Mouse (Mus musculus) kidney, postnatal 4 days (tissue): ENCODE data around the gene Vmn1r239-ps.
"Not testable (repeated sequence)": the region's sequence is repeated elsewhere in the genome, so short reads cannot be mapped to it uniquely, and the experiment has no call there.

Experiments
- DNase-seq, 2 experiments: peaks; one replicate each; pipeline ENCODE4 v3.0.0; 2021; ENCODE audit warnings: mixed read lengths in 2 of 2

Vmn1r239-ps gene

DNA sequence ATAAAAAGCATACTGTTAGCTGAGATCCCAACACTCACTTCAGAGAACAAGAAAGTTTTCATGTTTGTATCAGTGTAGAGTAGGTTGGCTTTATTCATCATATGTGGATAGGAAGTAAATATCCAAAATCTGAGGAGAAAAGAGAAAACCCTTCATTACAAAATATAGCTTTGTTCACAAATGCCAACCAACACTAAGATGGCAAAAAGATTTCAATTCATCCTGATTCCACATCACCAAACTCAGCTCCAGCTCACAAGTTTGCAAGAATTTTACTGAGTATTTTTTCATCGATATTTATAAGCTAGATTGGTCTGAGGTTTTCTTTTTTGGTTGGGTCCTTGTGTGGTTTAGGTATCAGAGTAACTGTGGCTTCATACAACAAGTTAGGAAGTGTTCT, at the start of gene Vmn1r239-ps:
TSS of gene Vmn1r239-ps (minus strand) at position 101 of the 400 bp plus-strand sequence.
- not testable (repeated sequence) for DNase-seq

DNA sequence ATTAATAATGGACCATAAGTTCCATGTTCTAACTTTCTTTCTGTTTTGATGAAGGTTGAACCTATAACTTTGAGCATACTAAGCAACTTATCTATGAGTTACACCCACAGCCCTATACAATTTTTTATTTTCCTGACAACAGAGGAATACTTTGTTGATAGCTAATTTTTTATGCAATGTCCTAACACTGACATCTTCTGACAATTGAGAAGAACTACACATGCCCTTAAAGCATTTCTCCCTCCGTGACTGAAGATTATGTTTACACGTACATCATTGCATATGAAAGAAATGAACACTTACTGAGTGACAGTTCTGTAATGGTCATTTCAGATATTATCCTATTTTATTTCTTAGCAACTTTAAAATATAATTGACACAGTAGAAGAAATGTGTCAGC, 36.0 kb upstream of the Vmn1r239-ps start:
- DNase-seq: no peak

DNA sequence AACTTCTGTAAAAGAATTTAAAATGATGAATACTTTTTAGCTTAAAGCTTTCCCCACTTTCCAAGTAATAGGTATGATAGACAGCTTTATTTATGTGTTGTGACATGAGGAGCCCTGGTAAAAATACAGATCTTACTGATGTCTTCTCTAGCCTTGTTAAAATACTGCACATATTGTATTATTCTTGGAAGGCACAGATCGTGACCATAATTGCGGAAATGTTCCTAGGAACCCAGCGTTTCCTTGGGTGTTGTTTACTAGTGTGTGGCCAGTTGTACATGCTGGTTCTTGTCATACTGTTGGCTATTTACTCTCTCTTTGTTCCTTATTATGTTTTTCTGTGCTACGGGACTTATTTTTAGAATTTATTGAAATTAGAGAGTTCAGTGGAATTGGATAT, 10.1 kb downstream of the Vmn1r239-ps start:
- DNase-seq: peak in 1 of 2 experiments; percentile 1

DNA sequence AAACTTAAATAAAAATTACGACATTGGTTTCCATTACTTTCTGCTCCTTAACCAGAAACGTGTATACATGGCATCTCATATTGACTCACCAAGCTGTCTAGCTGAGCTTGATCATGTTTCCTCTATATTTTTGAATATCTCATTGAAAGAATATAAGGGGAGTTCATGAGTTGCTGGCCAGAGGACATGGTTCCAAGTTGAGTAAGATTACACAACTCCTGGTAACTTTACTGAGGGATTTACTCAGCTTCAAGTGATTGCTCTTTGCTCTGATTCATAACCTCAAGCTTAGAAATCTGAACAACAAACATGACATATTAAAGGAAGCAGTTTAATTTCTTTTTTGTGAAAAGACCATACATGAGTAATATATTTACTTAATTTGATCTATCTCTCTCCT, 18.1 kb downstream of the Vmn1r239-ps start:
- no peak for DNase-seq

DNA sequence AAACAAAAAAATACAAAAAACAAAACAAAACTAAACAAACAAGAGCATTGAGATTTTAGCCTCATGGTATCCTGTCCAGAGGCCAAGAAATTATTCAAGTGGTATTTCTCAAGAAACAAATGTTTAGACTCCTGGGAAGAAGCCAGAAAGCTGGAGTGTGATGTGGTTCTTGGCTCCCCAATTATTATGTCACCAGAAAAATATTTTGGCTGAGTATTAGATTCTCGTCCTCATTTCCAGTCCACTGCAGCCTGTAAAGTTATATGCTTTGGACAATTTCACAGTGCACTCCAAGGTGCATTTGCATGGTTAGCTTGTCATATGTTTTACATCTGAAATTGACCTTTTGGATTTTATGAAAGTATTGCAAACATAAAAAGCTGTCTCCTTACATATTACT, 23.8 kb downstream of the Vmn1r239-ps start:
- peak in 1 of 2 experiments; percentile 1 for DNase-seq

DNA sequence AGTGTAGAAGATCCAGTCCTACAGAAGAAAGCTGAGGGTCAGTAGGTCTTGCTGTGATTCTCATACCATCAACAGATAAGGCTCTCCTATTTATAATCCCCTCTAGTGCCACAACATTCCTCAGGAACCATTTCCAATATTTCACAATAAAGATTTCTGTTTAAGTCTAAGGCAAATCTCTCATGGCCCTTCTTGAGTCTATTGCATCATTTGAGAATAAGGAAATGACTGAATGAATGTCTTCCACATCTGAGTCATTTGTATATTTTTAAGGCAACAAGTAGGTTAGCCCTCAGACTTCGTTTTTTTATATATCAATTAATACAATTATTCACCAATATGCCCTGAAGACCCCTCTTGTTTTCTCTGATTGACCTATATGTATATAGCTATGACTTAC, 24.4 kb downstream of the Vmn1r239-ps start, which contains the start of gene Il13ra2:
TSS of gene Il13ra2 (minus strand) at position 64 of the 400 bp plus-strand sequence.
- no peak for DNase-seq
